Mouse (Mus musculus): ENCODE results near the gene Aldh1l2.
"Not testable (repeated sequence)": the region's sequence is repeated elsewhere in the genome, so short reads cannot be mapped to it uniquely, and the experiment has no call there.

Gene Aldh1l2

GRCm38 (mm10) chr10:83533910-83534283 is at the start of gene Aldh1l2:
Aldh1l2 (minus strand) TSS chr10:83534140.
- DNase-seq: peak; percentile 90 to 93

- DNase-seq: no peak
Observed at GRCm38 (mm10) chr10:83565449-83566441, 31.8 kb upstream of the Aldh1l2 start.

GRCm38 (mm10) chr10:83563005-83563404 is 29.1 kb upstream of the Aldh1l2 start:
- DNase-seq: no peak

GRCm38 (mm10) chr10:83545341-83545740 is 11.4 kb upstream of the Aldh1l2 start:
- no peak for DNase-seq

GRCm38 (mm10) chr10:83544103-83544479 is 10.2 kb upstream of the Aldh1l2 start:
- DNase-seq: peak in 1 of 2 experiments; percentile 47

GRCm38 (mm10) chr10:83543439-83544102 is 9.6 kb upstream of the Aldh1l2 start, which contains the start of gene Washc4:
Washc4 (plus strand) TSS chr10:83543752.
- DNase-seq: peak; percentile 95 to 99

GRCm38 (mm10) chr10:83542241-83542640 is 8.3 kb upstream of the Aldh1l2 start:
- no peak for DNase-seq

GRCm38 (mm10) chr10:83540092-83540491 is 6.2 kb upstream of the Aldh1l2 start:
- no peak for DNase-seq

- DNase-seq: no peak
Observed at GRCm38 (mm10) chr10:83539311-83539980, 5.5 kb upstream of the Aldh1l2 start.

GRCm38 (mm10) chr10:83536436-83536835 is 2.5 kb upstream of the Aldh1l2 start:
- no peak for DNase-seq

- peak; percentile 20 to 41 for DNase-seq
Observed at GRCm38 (mm10) chr10:83533258-83533909, 556 bp downstream of the Aldh1l2 start.

- DNase-seq: no peak
Observed at GRCm38 (mm10) chr10:83530384-83530967, 3.5 kb downstream of the Aldh1l2 start.

GRCm38 (mm10) chr10:83524238-83524637 is 9.7 kb downstream of the Aldh1l2 start:
- not testable (repeated sequence) for DNase-seq

GRCm38 (mm10) chr10:83520990-83521389 is 12.9 kb downstream of the Aldh1l2 start:
- no peak for DNase-seq

- DNase-seq: no peak
Observed at GRCm38 (mm10) chr10:83513736-83514135, 20.2 kb downstream of the Aldh1l2 start.

- DNase-seq: no peak
Observed at GRCm38 (mm10) chr10:83511304-83511703, 22.6 kb downstream of the Aldh1l2 start.

- peak; percentile 40 to 71 for DNase-seq
Observed at GRCm38 (mm10) chr10:83508962-83509660, 24.8 kb downstream of the Aldh1l2 start.

GRCm38 (mm10) chr10:83497321-83497720 is 36.6 kb downstream of the Aldh1l2 start:
- DNase-seq: no peak

- no peak for DNase-seq
Observed at GRCm38 (mm10) chr10:83490506-83490905, 43.4 kb downstream of the Aldh1l2 start.

GRCm38 (mm10) chr10:83477286-83477685 is 56.7 kb downstream of the Aldh1l2 start:
- no peak for DNase-seq

- no peak for DNase-seq
Observed at GRCm38 (mm10) chr10:83475226-83475625, 58.7 kb downstream of the Aldh1l2 start.

GRCm38 (mm10) chr10:83457531-83457930 is 76.4 kb downstream of the Aldh1l2 start:
- DNase-seq: no peak
